Mouse (Mus musculus): ENCODE measurements at regions not wholly inside any gene's neighbourhood (a gene's known extent, or its start where the extent isn't known, plus 50 kb on each side); places are given as distances from the start of the nearest gene placed in this dataset.

- H3K27me3 ChIP-seq (replicated peaks) = no peaks in the 10 kb centered on the region
- H3K27ac ChIP-seq (replicated peaks) = no peak overlapping the region
Measured at GRCm38 (mm10) chr10:84109680-84110371, 330.6 kb downstream of the Nuak1 start.

GRCm38 (mm10) chr10:84110372-84110985 is 329.9 kb downstream of the Nuak1 start:
- Histone ChIP-seq H3K27me3 (replicated peaks) (no peaks in the 10 kb centered on the region), H3K9ac (no peak overlapping the region), H3K27ac (replicated peaks) (no peak overlapping the region), H3K4me1 (no peaks in the 10 kb centered on the region), H3K36me3 (no peaks in the 10 kb centered on the region), H3K4me3 (no peak overlapping the region), H3K4me2 (no peak overlapping the region), H3K9me3 (no peaks in the 10 kb centered on the region)
- WGBS = 41% methylated on average over 4 of the region's 4 CpGs
- no peak for ATAC-seq (ENCODE audit: extremely low read depth, insufficient number of reproducible peaks, low FRiP score, low TSS enrichment)

More at GRCm38 (mm10) chr10:84109680-84110371, 330.6 kb downstream of the Nuak1 start:
- ATAC-seq (ENCODE audit: extremely low read depth, insufficient number of reproducible peaks, low FRiP score, low TSS enrichment) = no peak
- H3K9me3 ChIP-seq = no peaks in the 10 kb centered on the region
- no peak overlapping the region for H3K4me2 ChIP-seq
- no peak overlapping the region for H3K9ac ChIP-seq
- 61% methylated on average over 7 of the region's 7 CpGs for WGBS
- H3K4me3 ChIP-seq = no peak overlapping the region
- no peaks in the 10 kb centered on the region for H3K4me1 ChIP-seq
- no peaks in the 10 kb centered on the region for H3K36me3 ChIP-seq

DNA sequence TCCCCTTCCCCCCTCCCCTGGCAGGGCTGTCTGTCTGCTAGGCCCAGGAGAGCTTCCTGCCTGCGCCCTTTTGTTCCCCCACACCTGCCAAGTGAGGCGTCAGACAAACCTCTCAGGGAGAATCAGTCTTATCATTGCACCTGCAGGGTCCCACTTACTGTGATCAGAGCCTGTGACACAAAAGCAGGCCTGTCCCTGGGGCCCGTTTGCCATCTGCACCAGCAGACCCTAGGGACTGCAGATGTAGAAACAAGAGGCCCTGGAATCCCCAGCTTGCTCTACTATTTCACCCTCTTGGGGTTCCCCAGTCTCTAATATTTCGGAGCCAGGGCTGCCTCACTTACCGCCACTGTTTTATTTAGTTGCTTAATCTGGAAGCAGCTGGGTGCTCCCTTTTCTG is 328.9 kb downstream of the Nuak1 start:
- Histone ChIP-seq H3K4me1 (no peaks in the 10 kb centered on the region), H3K9me3 (no peaks in the 10 kb centered on the region), H3K9ac (no peak overlapping the region), H3K27me3 (replicated peaks) (no peaks in the 10 kb centered on the region), H3K4me3 (no peak overlapping the region), H3K4me2 (no peak overlapping the region), H3K36me3 (no peaks in the 10 kb centered on the region), H3K27ac (replicated peaks) (no peak overlapping the region)
- whole genome bisulfite sequencing = 46% methylated on average over 5 of the region's 5 CpGs
- no peak for ATAC-seq (ENCODE audit: extremely low read depth, insufficient number of reproducible peaks, low FRiP score, low TSS enrichment)

- ATAC-seq (ENCODE audit: extremely low read depth, insufficient number of reproducible peaks, low FRiP score, low TSS enrichment) = no peak
Measured at GRCm38 (mm10) chr10:84111909-84112308, 328.5 kb downstream of the Nuak1 start.

DNA sequence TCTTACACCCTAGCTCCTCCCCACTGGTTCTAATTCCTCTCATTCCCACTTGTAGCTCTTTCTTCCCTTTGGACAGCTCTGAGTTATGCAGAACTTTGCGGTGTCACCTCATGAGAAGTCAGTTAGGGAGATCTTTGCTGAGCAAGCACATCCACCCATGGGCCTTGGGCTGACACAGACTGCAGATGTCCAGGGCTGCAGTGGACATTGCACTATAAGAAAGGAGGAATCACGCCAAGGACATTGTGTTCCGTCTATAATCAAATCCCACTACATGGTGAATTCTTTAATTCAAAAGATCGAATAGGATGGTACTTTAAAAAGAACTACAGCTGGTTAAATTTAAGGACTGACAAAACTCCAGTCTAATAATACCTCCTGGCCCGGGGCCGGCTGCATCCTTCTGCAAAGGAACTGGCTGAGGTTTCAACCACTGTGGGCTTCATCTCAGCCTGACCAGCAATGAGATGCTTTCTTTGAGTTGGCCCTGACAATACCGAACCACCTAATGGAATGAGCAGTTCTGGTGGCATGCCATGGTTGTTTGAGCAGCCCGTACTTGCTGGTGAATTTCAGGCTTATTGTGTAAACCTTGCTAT is 320.3 kb downstream of the Nuak1 start:
- Histone ChIP-seq H3K27me3 (replicated peaks) (no peaks in the 10 kb centered on the region), H3K9me3 (no peaks in the 10 kb centered on the region), H3K9ac (no peak overlapping the region), H3K36me3 (no peaks in the 10 kb centered on the region), H3K27ac (replicated peaks) (no peak overlapping the region), H3K4me3 (no peak overlapping the region), H3K4me1 (no peaks in the 10 kb centered on the region), H3K4me2 (no peak overlapping the region)
- ATAC-seq (ENCODE audit: extremely low read depth, insufficient number of reproducible peaks, low FRiP score, low TSS enrichment) = no peak
- WGBS = 79% methylated on average over 8 of the region's 8 CpGs

More at GRCm38 (mm10) chr10:84111909-84112308, 328.5 kb downstream of the Nuak1 start:
- Histone ChIP-seq H3K4me1 (no peaks in the 10 kb centered on the region), H3K36me3 (no peaks in the 10 kb centered on the region), H3K27me3 (replicated peaks) (no peaks in the 10 kb centered on the region), H3K4me3 (no peak overlapping the region), H3K9me3 (no peaks in the 10 kb centered on the region), H3K27ac (replicated peaks) (no peak overlapping the region), H3K4me2 (no peak overlapping the region), H3K9ac (no peak overlapping the region)
- WGBS = 59% methylated on average over 5 of the region's 5 CpGs

GRCm38 (mm10) chr10:84137019-84137658 is 303.3 kb downstream of the Nuak1 start:
- 61% methylated on average over 4 of the region's 4 CpGs for WGBS
- ATAC-seq (ENCODE audit: extremely low read depth, insufficient number of reproducible peaks, low FRiP score, low TSS enrichment) = no peak
- H3K27me3 ChIP-seq (replicated peaks) = no peaks in the 10 kb centered on the region
- H3K4me2 ChIP-seq = no peak overlapping the region
- H3K4me3 ChIP-seq = no peak overlapping the region
- H3K4me1 ChIP-seq = no peaks in the 10 kb centered on the region
- H3K27ac ChIP-seq (replicated peaks) = no peak overlapping the region
- no peaks in the 10 kb centered on the region; the same call in 1 of the 2 replicates for H3K9me3 ChIP-seq
- H3K36me3 ChIP-seq = no peaks in the 10 kb centered on the region
- H3K9ac ChIP-seq = no peak overlapping the region

GRCm38 (mm10) chr10:84142741-84143454 is 297.5 kb downstream of the Nuak1 start:
- H3K9ac ChIP-seq = no peak overlapping the region
- H3K27ac ChIP-seq (replicated peaks) = no peak overlapping the region
- no peaks in the 10 kb centered on the region for H3K9me3 ChIP-seq
- peaks cover 8% of the 10 kb centered on the region for H3K4me1 ChIP-seq
- H3K36me3 ChIP-seq = no peaks in the 10 kb centered on the region
- no peaks in the 10 kb centered on the region for H3K27me3 ChIP-seq (replicated peaks)
- ATAC-seq (ENCODE audit: extremely low read depth, insufficient number of reproducible peaks, low FRiP score, low TSS enrichment) = no peak
- 73% methylated on average over 8 of the region's 8 CpGs for WGBS
- no peak overlapping the region for H3K4me2 ChIP-seq
- no peak overlapping the region for H3K4me3 ChIP-seq

- WGBS = 32% methylated on average over 5 of the region's 5 CpGs
- Histone ChIP-seq H3K4me3 (no peak overlapping the region), H3K9ac (no peak overlapping the region), H3K36me3 (no peaks in the 10 kb centered on the region), H3K9me3 (no peaks in the 10 kb centered on the region), H3K4me1 (peaks cover 8% of the 10 kb centered on the region), H3K27me3 (replicated peaks) (no peaks in the 10 kb centered on the region), H3K4me2 (no peak overlapping the region), H3K27ac (replicated peaks) (no peak overlapping the region; the same call in 1 of the 2 replicates)
- no peak for ATAC-seq (ENCODE audit: extremely low read depth, insufficient number of reproducible peaks, low FRiP score, low TSS enrichment)
Measured at GRCm38 (mm10) chr10:84143674-84144343, 296.6 kb downstream of the Nuak1 start.

DNA sequence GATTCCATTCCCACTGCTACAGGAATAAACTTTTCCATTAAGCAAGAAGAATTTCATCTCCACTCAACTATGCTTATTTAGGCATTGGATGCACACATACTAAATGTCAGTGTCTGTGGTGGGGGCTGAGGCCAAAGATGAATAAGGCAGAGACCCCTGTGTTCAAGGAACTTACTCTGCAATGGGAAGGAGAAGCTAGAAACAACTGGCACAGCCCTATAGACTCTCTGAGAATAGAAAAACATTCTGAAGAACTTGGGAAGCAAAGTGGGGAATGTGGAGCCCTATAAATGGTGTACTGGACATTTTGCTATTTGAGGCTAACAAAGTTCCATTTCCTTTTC is 296.1 kb downstream of the Nuak1 start:
- Histone ChIP-seq H3K4me3 (no peak overlapping the region), H3K27me3 (replicated peaks) (no peaks in the 10 kb centered on the region), H3K4me1 (peaks cover 8% of the 10 kb centered on the region), H3K27ac (replicated peaks) (no peak overlapping the region), H3K9ac (no peak overlapping the region), H3K4me2 (no peak overlapping the region), H3K36me3 (no peaks in the 10 kb centered on the region), H3K9me3 (no peaks in the 10 kb centered on the region)
- no peak for ATAC-seq (ENCODE audit: extremely low read depth, insufficient number of reproducible peaks, low FRiP score, low TSS enrichment)

- Histone ChIP-seq H3K36me3 (no peaks in the 10 kb centered on the region), H3K27me3 (replicated peaks) (no peaks in the 10 kb centered on the region)
- 67% methylated on average over 2 of the region's 2 CpGs for WGBS
Measured at GRCm38 (mm10) chr10:84147305-84147984, 293.0 kb downstream of the Nuak1 start.

More at GRCm38 (mm10) chr10:84147305-84147984, 293.0 kb downstream of the Nuak1 start:
- Histone ChIP-seq H3K27ac (replicated peaks) (no peak overlapping the region), H3K4me3 (no peak overlapping the region), H3K4me2 (no peak overlapping the region), H3K9me3 (no peaks in the 10 kb centered on the region), H3K9ac (no peak overlapping the region), H3K4me1 (peaks cover 8% of the 10 kb centered on the region)
- no peak for ATAC-seq (ENCODE audit: extremely low read depth, insufficient number of reproducible peaks, low FRiP score, low TSS enrichment)
